In genomic region chr5:24387264-24388241, GRCm38 (mm10) we compare ENCODE assay signal across 8 mouse cellular contexts. TPM values are rescaled to one million over a fixed set of nuclear protein-coding genes. Genes with fewer than 3 reads are reported as not detected.
DNase-seq lines count a peak whose midpoint lies in the region; ATAC-seq and TF ChIP-seq lines count a peak whose summit lies in the region.

No protein-coding gene starts in this region.

- peak; percentile 78 for ATAC-seq in forebrain, embryonic 14.5 days

- no peak for TF ChIP-seq POLR2A in lung, adult 2 months (IDR thresholded peaks at IDR 0.05; ENCODE audit: borderline replicate concordance, extremely low read depth, low read depth, low read length)
- TF ChIP-seq POLR2A in olfactory bulb, adult 2 months (IDR thresholded peaks at IDR 0.05; ENCODE audit: insufficient read depth, low read depth, low read length), result no peak

- peak overlapping the region; percentile 94 for H3K4me2 ChIP-seq in forebrain, embryonic 14.5 days (ENCODE audit: low read length)

- H3K4me3 ChIP-seq in ES-E14 (ENCODE audit: insufficient read depth in 1 of 2, low read depth in 1 of 2, low read length in 2 of 2, poor library complexity in 1 of 2, severe bottlenecking in 1 of 2), result peak overlapping the region; percentile 57 to 66
- peak overlapping the region; percentile 43 for H3K4me3 ChIP-seq in forebrain, embryonic 14.5 days (ENCODE audit: low read depth, low read length)
- H3K4me3 ChIP-seq in hindbrain, embryonic 10.5 days, result peak overlapping the region; percentile 63
- peak overlapping the region; percentile 55 for H3K4me3 ChIP-seq in layer of hippocampus, adult 2 months
- peak overlapping the region; percentile 43 for H3K4me3 ChIP-seq in lung, adult 2 months (replicated peaks; ENCODE audit: extremely low read depth, low read depth, low read length)
- H3K4me3 ChIP-seq in olfactory bulb, adult 2 months (ENCODE audit: insufficient read depth, low read depth, low read length), result peak overlapping the region; percentile 51

- no peak for DNase-seq in ES-E14 (ENCODE audit: low read depth, low spot score)
- DNase-seq in adrenal gland, postnatal 36 days, result peak; percentile 75 to 81
- DNase-seq in forebrain, embryonic 14.5 days (ENCODE audit: low spot score), result peak; percentile 88
- DNase-seq in hindbrain, embryonic 10.5 days (ENCODE audit: low spot score), result peak; percentile 67
- DNase-seq in layer of hippocampus, adult 2 months (ENCODE audit: low spot score in 2 of 2), result peak; percentile 56 to 57
- peak; percentile 58 for DNase-seq in lung, adult 2 months
- peak; percentile 33 to 68 for DNase-seq in urinary bladder, postnatal 36 days (ENCODE audit: low spot score in 2 of 2)

- peaks cover 31% of the 10 kb centered on the region for H3K27me3 ChIP-seq in forebrain, embryonic 14.5 days (replicated peaks; ENCODE audit: control insufficient read depth, insufficient read depth, low read length)
- H3K27me3 ChIP-seq in hindbrain, embryonic 10.5 days (ENCODE audit: insufficient read depth, poor library complexity, severe bottlenecking), result peaks cover 76% of the 10 kb centered on the region

- in situ Hi-C loops in ES-E14 (cut with MboI; ENCODE audit: low sequenced_read_pairs in 2 of 2, unreplicated experiment in 2 of 2), result no loop called here

- H3K27ac ChIP-seq in ES-E14 (ENCODE audit: insufficient read depth, low read depth, low read length, poor library complexity, severe bottlenecking), result no peak overlapping the region
- 0 out of 2 replicates have a peak overlapping the region, but pooled peaks have one; percentile 14 for H3K27ac ChIP-seq in forebrain, embryonic 14.5 days (ENCODE audit: low read depth, low read length)
- H3K27ac ChIP-seq in hindbrain, embryonic 10.5 days, result peak overlapping the region; percentile 81
- H3K27ac ChIP-seq in layer of hippocampus, adult 2 months, result peak overlapping the region; percentile 4; the same call in 1 of the 2 replicates
- H3K27ac ChIP-seq in olfactory bulb, adult 2 months (ENCODE audit: insufficient read depth, low read depth, low read length), result no peak overlapping the region

- H3K9me3 ChIP-seq in ES-E14 (ENCODE audit: control insufficient read depth, insufficient read depth, low read depth, low read length), result no peaks in the 10 kb centered on the region
- H3K9me3 ChIP-seq in forebrain, embryonic 14.5 days (replicated peaks; ENCODE audit: control insufficient read depth, low read length), result no peaks in the 10 kb centered on the region
- no peaks in the 10 kb centered on the region for H3K9me3 ChIP-seq in hindbrain, embryonic 10.5 days

- peak overlapping the region; percentile 60 for H3K9ac ChIP-seq in ES-E14 (ENCODE audit: insufficient read depth, low read depth, low read length, poor library complexity, severe bottlenecking)
- peak overlapping the region; percentile 60 for H3K9ac ChIP-seq in forebrain, embryonic 14.5 days (ENCODE audit: low read length)

- 1% methylated on average over 72 of the region's 73 CpGs for WGBS in forebrain, embryonic 14.5 days
- under 1% methylated on average over 73 of the region's 73 CpGs for WGBS in hindbrain, embryonic 10.5 days
- WGBS in lung, adult 2 months, result 2% methylated on average over 73 of the region's 73 CpGs
- 1% methylated on average over 73 of the region's 73 CpGs for WGBS in olfactory bulb, adult 2 months

- no peaks in the 10 kb centered on the region for H3K36me3 ChIP-seq in ES-E14 (ENCODE audit: control insufficient read depth, insufficient read depth, low read length, poor library complexity, severe bottlenecking)
- H3K36me3 ChIP-seq in forebrain, embryonic 14.5 days (ENCODE audit: control insufficient read depth, insufficient read depth, low read length), result no peaks in the 10 kb centered on the region
- no peaks in the 10 kb centered on the region for H3K36me3 ChIP-seq in hindbrain, embryonic 10.5 days

- TF ChIP-seq CTCF in layer of hippocampus, adult 2 months (conservative IDR thresholded peaks at IDR 0.05), result peak; percentile 54
- TF ChIP-seq CTCF in lung, adult 2 months (IDR thresholded peaks at IDR 0.05; ENCODE audit: insufficient read depth, low read length), result no peak
- TF ChIP-seq CTCF in olfactory bulb, adult 2 months (IDR thresholded peaks at IDR 0.05; ENCODE audit: insufficient read depth, low read depth, low read length), result no peak

- H3K4me1 ChIP-seq in ES-E14 (ENCODE audit: control insufficient read depth in 2 of 2, insufficient read depth in 2 of 2, low read length in 2 of 2, poor library complexity in 1 of 2), result peaks cover 2 to 10% of the 10 kb centered on the region in 2 experiments; a peak in 1 of 4 replicates
- H3K4me1 ChIP-seq in forebrain, embryonic 14.5 days (ENCODE audit: control insufficient read depth, insufficient read depth, low read length), result peaks cover 12% of the 10 kb centered on the region
- peaks cover 58% of the 10 kb centered on the region for H3K4me1 ChIP-seq in hindbrain, embryonic 10.5 days (replicated peaks)
- H3K4me1 ChIP-seq in lung, adult 2 months (ENCODE audit: control insufficient read depth, insufficient read depth, low read length), result peaks cover 23% of the 10 kb centered on the region
- peaks cover 30% of the 10 kb centered on the region for H3K4me1 ChIP-seq in olfactory bulb, adult 2 months (ENCODE audit: control insufficient read depth, insufficient read depth, low read length)

TF ChIP-seq in ES-E14, 5 proteins besides CTCF, POLR2A, EP300 and RAD21:
- TF ChIP-seq ZC3H11A (IDR thresholded peaks at IDR 0.05; ENCODE audit: borderline replicate concordance, low read depth, low read length) (no peak), CHD2 (IDR thresholded peaks at IDR 0.05; ENCODE audit: low read depth, low read length) (no peak), HCFC1 (IDR thresholded peaks at IDR 0.05; ENCODE audit: borderline replicate concordance, insufficient read depth, low read length) (peak; percentile 23; the same call in 1 of the 2 replicates)
TF ChIP-seq in ES-E14: peak in this region for 1.

RNA-seq across cellular contexts. Expression of gene Atg9b, which starts 4.4 kb away (rescaled TPM):
- total RNA-seq in ES-E14 (2012; rRNA removed), result 3.7 and 8.2 TPM in 2 replicates
- total RNA-seq in adrenal gland, postnatal 36 days (2021), result 1 to 10 TPM in 1 of 2 experiments, under 1 TPM in 1; 0.99 to 1.6 TPM
- 0.48 and 0.74 TPM in 2 replicates for polyA plus RNA-seq in forebrain, embryonic 14.5 days (2014; fragmentation: Nextera tagmentation; extraction: Ambion mirVana)
- polyA plus RNA-seq in hindbrain, embryonic 10.5 days (2016; fragmentation: Nextera tagmentation; extraction: Ambion mirVana), result 0.21 and 0.75 TPM in 2 replicates
- 1 to 10 TPM; 3.0 to 3.2 TPM for total RNA-seq in layer of hippocampus, adult 2 months (2021)
- 2.0 and 9.7 TPM in 2 replicates for polyA plus RNA-seq in lung, adult 2 months (2012; rRNA removed)
- polyA plus RNA-seq in olfactory bulb, adult 2 months (2012; ENCODE audit: insufficient read depth, insufficient read length, low replicate concordance, missing spikeins), result not detected in 2 replicates

RNA-seq across cellular contexts. Expression of gene Abcb8, which starts 5.9 kb away (rescaled TPM):
- 46.5 and 70.5 TPM in 2 replicates for total RNA-seq in ES-E14 (2012; rRNA removed)
- total RNA-seq in adrenal gland, postnatal 36 days (2021), result 10 to 100 TPM; 66.8 to 76.5 TPM
- polyA plus RNA-seq in forebrain, embryonic 14.5 days (2014; fragmentation: Nextera tagmentation; extraction: Ambion mirVana), result 37.1 and 43.1 TPM in 2 replicates
- 54.5 and 55.3 TPM in 2 replicates for polyA plus RNA-seq in hindbrain, embryonic 10.5 days (2016; fragmentation: Nextera tagmentation; extraction: Ambion mirVana)
- 10 to 100 TPM; 50.8 to 57.0 TPM for total RNA-seq in layer of hippocampus, adult 2 months (2021)
- polyA plus RNA-seq in lung, adult 2 months (2012; rRNA removed), result 36.0 and 38.5 TPM in 2 replicates
- polyA plus RNA-seq in olfactory bulb, adult 2 months (2012; ENCODE audit: insufficient read depth, insufficient read length, low replicate concordance, missing spikeins), result not detected in 2 replicates

RNA-seq across cellular contexts. Expression of gene Nos3, which starts 22.9 kb away (rescaled TPM):
- total RNA-seq in ES-E14 (2012; rRNA removed), result 2.2 and 5.8 TPM in 2 replicates
- 10 to 100 TPM in 1 of 2 experiments, 1 to 10 TPM in 1; 7.1 to 14.2 TPM for total RNA-seq in adrenal gland, postnatal 36 days (2021)
- 4.6 and 7.6 TPM in 2 replicates for polyA plus RNA-seq in forebrain, embryonic 14.5 days (2014; fragmentation: Nextera tagmentation; extraction: Ambion mirVana)
- polyA plus RNA-seq in hindbrain, embryonic 10.5 days (2016; fragmentation: Nextera tagmentation; extraction: Ambion mirVana), result 8.3 and 9.7 TPM in 2 replicates
- total RNA-seq in layer of hippocampus, adult 2 months (2021), result 1 to 10 TPM; 6.6 to 7.8 TPM
- polyA plus RNA-seq in lung, adult 2 months (2012; rRNA removed), result 21.0 and 28.2 TPM in 2 replicates
- not detected in 2 replicates for polyA plus RNA-seq in olfactory bulb, adult 2 months (2012; ENCODE audit: insufficient read depth, insufficient read length, low replicate concordance, missing spikeins)

RNA-seq across cellular contexts. Expression of gene Asic3, which starts 25.6 kb away (rescaled TPM):
- total RNA-seq in ES-E14 (2012; rRNA removed), result 0.40 and 0.90 TPM in 2 replicates
- total RNA-seq in adrenal gland, postnatal 36 days (2021), result under 1 TPM; 0.26 to 0.36 TPM
- polyA plus RNA-seq in forebrain, embryonic 14.5 days (2014; fragmentation: Nextera tagmentation; extraction: Ambion mirVana), result not detected in 2 replicates
- polyA plus RNA-seq in hindbrain, embryonic 10.5 days (2016; fragmentation: Nextera tagmentation; extraction: Ambion mirVana), result 0.20 and 0.54 TPM in 2 replicates
- under 1 TPM; 0.20 to 0.39 TPM for total RNA-seq in layer of hippocampus, adult 2 months (2021)
- polyA plus RNA-seq in lung, adult 2 months (2012; rRNA removed), result 0.15 and 0.50 TPM in 2 replicates
- not detected in 2 replicates for polyA plus RNA-seq in olfactory bulb, adult 2 months (2012; ENCODE audit: insufficient read depth, insufficient read length, low replicate concordance, missing spikeins)

RNA-seq across cellular contexts. Expression of gene Cdk5, which starts 35.8 kb away (rescaled TPM):
- total RNA-seq in ES-E14 (2012; rRNA removed), result 17.8 and 23.4 TPM in 2 replicates
- total RNA-seq in adrenal gland, postnatal 36 days (2021), result 10 to 100 TPM; 36.5 to 44.0 TPM
- polyA plus RNA-seq in forebrain, embryonic 14.5 days (2014; fragmentation: Nextera tagmentation; extraction: Ambion mirVana), result 106 and 113 TPM in 2 replicates
- polyA plus RNA-seq in hindbrain, embryonic 10.5 days (2016; fragmentation: Nextera tagmentation; extraction: Ambion mirVana), result 46.4 and 61.4 TPM in 2 replicates
- 100 to 1,000 TPM; 118 to 136 TPM for total RNA-seq in layer of hippocampus, adult 2 months (2021)
- 47.0 and 71.4 TPM in 2 replicates for polyA plus RNA-seq in lung, adult 2 months (2012; rRNA removed)
- not detected in 2 replicates for polyA plus RNA-seq in olfactory bulb, adult 2 months (2012; ENCODE audit: insufficient read depth, insufficient read length, low replicate concordance, missing spikeins)

Comparison
In these comparisons a context has a peak if more than half of its experiments do, and no peak if none do; other contexts are left out.
1. H3K27ac ChIP-seq: peak in forebrain, embryonic 14.5 days (single experiment), hindbrain, embryonic 10.5 days (single experiment) and layer of hippocampus, adult 2 months (single experiment); none in ES-E14 (single experiment) and olfactory bulb, adult 2 months (single experiment).
2. RNA of gene Abcb8, which starts 5.9 kb away (polyA plus RNA-seq): 54.5 to 55.3 TPM in hindbrain, embryonic 10.5 days, 36.0 to 38.5 TPM in lung, adult 2 months and 37.1 to 43.1 TPM in forebrain, embryonic 14.5 days; not detected in olfactory bulb, adult 2 months; every median in the first group is over 10 times any median in the second.
3. Peak in every context shown above with its lines, with median percentiles within 50 percentile points of each other: H3K4me3 ChIP-seq.